Mouse (Mus musculus): ENCODE results near the gene Emc1. TPM values are rescaled to one million over a fixed set of nuclear protein-coding genes. Genes with fewer than 3 reads are reported as not detected.

Gene Emc1
- polyA plus RNA-seq, 1 experiment = 28.6 TPM

DNA sequence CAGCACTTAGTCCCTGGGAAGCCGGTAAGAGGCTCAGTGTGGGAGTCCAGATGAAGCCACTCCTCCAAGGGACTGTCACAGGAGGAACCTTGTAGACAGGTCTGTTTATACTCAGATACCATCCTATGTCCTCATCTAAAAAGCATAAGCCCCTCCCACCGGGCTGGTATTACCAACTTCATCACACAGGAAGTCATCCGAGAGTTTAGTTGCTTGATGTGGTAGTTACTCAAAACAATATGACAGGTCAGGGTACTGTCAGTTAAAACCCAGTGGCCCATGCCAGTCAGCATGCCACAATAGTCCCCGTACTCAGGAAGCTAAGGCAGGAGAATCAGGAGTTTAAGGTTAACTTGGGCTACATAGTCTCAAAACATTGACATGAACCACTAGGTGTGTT lies 32.6 kb upstream of the Emc1 start:
- Histone ChIP-seq H3K4me3 (ENCODE audit: insufficient read depth, low read length) (no peak overlapping the region), H3K27ac (ENCODE audit: insufficient read depth, low read depth, low read length) (no peak overlapping the region)
- TF ChIP-seq CTCF (IDR thresholded peaks at IDR 0.05; ENCODE audit: low read depth, low read length) (no peak), POLR2A (IDR thresholded peaks at IDR 0.05; ENCODE audit: borderline replicate concordance, low read depth, low read length) (no peak)

DNA sequence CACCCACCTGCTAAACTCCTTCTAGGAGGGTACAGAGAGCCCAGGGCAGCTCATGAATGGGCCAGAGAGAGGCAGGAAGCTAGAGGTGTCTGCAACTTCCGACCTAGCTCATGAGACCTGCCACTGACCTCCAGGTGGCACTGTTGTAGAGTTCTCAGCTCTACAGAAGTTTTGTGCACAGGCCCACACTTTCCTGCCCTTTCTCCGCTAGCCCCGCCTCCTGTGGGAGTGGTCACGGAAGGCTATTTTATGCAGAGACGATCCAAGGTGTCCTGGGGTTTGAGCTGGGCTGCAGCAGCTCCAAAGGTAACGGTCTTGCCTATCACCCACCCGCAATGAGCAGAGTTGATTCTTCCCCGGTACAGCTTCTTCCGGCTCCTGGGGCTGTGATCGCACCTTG lies 21.8 kb upstream of the Emc1 start:
- TF ChIP-seq CTCF (IDR thresholded peaks at IDR 0.05; ENCODE audit: low read depth, low read length) (no peak; the same call in 1 of the 2 replicates), POLR2A (IDR thresholded peaks at IDR 0.05; ENCODE audit: borderline replicate concordance, low read depth, low read length) (no peak)
- H3K4me3 ChIP-seq (ENCODE audit: insufficient read depth, low read length) = peak overlapping the region; percentile 51
- H3K4me1 ChIP-seq (ENCODE audit: control insufficient read depth, insufficient read depth, low read length) = peaks cover 3% of the 10 kb centered on the region; the same call in 1 of the 2 replicates
- H3K27ac ChIP-seq (ENCODE audit: insufficient read depth, low read depth, low read length) = no peak overlapping the region

More for the DNA sequence above, 32.6 kb upstream of the Emc1 start:
- peaks cover 9% of the 10 kb centered on the region for H3K4me1 ChIP-seq (ENCODE audit: control insufficient read depth, insufficient read depth, low read length)

DNA sequence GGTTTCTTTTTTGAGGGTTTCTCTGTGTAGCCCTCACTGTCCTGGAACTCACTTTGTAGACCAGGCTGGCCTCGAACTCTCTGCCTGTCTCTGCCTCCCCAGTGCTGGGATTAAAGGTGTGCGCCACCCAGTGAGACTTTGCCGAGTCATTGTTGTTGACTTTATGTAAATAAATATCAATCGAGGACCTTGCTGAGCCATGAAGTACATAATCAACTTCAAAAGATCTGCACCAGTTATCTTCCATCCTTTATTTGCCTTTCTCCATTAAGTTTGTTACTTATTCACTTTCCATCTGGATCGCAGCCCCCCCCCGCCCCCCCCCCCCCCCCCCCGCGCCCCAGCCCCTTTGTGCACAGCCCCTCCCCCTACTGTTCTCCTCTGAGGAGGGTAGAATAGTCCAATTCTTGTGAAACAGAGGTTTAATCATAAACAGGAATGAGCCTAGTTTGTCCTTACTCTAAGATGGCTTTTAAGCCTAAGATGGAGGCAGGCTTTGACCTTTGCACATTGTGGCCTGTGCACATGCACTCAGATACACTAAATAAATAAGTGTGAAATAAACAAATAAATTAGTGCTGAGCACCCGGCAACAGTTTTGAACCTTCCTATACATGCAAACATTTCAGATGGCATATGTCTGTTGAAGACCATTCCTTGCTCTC lies 17.6 kb upstream of the Emc1 start:
- H3K4me1 ChIP-seq (ENCODE audit: control insufficient read depth, insufficient read depth, low read length) = peaks cover 6% of the 10 kb centered on the region; the same call in 1 of the 2 replicates
- TF ChIP-seq CTCF (IDR thresholded peaks at IDR 0.05; ENCODE audit: low read depth, low read length) (no peak), POLR2A (IDR thresholded peaks at IDR 0.05; ENCODE audit: borderline replicate concordance, low read depth, low read length) (no peak)
- no peak overlapping the region for H3K27ac ChIP-seq (ENCODE audit: insufficient read depth, low read depth, low read length)
- H3K4me3 ChIP-seq (ENCODE audit: insufficient read depth, low read length) = no peak overlapping the region

DNA sequence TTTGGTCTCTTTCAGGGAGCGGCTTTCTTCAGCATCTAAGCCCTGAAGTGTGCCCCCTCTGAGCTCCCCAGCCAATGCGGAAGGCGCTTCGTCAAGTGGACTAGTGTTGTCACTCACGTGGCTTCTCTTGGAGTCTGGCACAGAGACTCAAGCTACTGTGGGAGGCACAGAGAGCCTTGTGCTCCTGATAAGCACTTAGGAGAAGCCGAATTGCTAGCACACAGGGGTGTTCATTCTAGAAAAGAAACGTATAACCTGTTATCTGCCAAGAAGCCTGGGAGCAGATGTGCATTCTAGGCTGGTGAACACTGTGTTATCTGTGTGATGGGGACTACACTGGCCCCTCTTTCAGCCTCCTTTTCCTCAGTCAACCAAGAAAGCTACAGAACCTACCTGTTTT lies 16.9 kb upstream of the Emc1 start:
- TF ChIP-seq POLR2A (IDR thresholded peaks at IDR 0.05; ENCODE audit: borderline replicate concordance, low read depth, low read length) = no peak
- no peak for TF ChIP-seq CTCF (IDR thresholded peaks at IDR 0.05; ENCODE audit: low read depth, low read length)
- no peak overlapping the region for H3K4me3 ChIP-seq (ENCODE audit: insufficient read depth, low read length)
- H3K27ac ChIP-seq (ENCODE audit: insufficient read depth, low read depth, low read length) = no peak overlapping the region
- peaks cover 6% of the 10 kb centered on the region; the same call in 1 of the 2 replicates for H3K4me1 ChIP-seq (ENCODE audit: control insufficient read depth, insufficient read depth, low read length)

DNA sequence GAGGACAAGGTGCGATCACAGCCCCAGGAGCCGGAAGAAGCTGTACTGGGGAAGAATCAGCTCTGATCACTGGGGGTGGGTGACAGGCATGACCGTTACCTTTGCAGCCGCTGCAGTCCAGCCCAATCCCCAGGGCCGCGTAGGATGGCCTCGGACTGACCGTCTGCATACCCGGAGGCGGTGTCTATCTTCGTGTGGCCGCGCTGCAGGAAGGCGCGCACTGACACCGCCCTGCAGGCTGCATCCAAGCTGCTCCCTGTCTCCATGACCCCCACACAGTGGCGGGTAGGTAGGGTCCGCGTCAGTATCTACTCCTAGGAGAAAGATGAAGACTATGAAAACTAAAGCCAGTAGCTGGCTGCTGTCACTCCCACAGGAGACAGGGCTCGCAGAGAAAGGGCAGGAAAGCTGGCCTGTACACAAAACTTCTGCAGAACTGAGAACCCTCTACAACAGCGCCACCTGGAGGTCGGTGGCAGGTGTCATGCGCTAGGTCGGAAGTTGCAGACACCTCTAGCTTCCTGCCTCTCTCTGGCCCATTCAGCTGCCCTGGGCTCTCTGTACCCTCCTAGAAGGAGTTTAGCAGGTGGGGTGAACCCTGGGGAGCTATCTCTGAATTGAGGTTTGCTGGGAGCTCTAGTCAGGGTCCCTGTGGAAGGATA lies 15.4 kb upstream of the Emc1 start:
- H3K4me3 ChIP-seq (ENCODE audit: insufficient read depth, low read length) = peak overlapping the region; percentile 47
- TF ChIP-seq POLR2A (IDR thresholded peaks at IDR 0.05; ENCODE audit: borderline replicate concordance, low read depth, low read length) (no peak), CTCF (IDR thresholded peaks at IDR 0.05; ENCODE audit: low read depth, low read length) (peak; percentile 53)
- no peak overlapping the region for H3K27ac ChIP-seq (ENCODE audit: insufficient read depth, low read depth, low read length)
- peaks cover 12% of the 10 kb centered on the region for H3K4me1 ChIP-seq (ENCODE audit: control insufficient read depth, insufficient read depth, low read length)

DNA sequence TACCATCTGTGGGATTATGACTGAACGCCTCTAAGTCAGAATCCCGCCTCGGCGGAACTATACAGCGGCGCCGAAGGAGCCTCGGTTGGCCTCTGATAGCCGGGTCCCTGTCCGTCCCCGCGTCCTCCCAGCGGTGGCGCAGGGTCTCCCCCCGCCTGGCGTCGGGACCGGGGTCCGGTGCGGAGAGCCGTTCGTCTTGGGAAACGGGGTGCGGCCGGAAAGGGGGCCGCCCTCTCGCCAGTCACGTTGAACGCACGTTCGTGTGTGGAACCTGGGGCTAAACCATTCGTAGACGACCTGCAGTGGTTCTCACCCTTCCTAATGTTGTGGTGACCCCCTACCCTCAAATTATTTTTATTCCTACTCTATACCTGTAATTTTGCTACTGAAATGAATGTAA lies 14.2 kb upstream of the Emc1 start:
- TF ChIP-seq CTCF (IDR thresholded peaks at IDR 0.05; ENCODE audit: low read depth, low read length) (no peak), POLR2A (IDR thresholded peaks at IDR 0.05; ENCODE audit: borderline replicate concordance, low read depth, low read length) (no peak)
- Histone ChIP-seq H3K4me3 (ENCODE audit: insufficient read depth, low read length) (no peak overlapping the region), H3K4me1 (ENCODE audit: control insufficient read depth, insufficient read depth, low read length) (peaks cover 13% of the 10 kb centered on the region), H3K27ac (ENCODE audit: insufficient read depth, low read depth, low read length) (no peak overlapping the region)

DNA sequence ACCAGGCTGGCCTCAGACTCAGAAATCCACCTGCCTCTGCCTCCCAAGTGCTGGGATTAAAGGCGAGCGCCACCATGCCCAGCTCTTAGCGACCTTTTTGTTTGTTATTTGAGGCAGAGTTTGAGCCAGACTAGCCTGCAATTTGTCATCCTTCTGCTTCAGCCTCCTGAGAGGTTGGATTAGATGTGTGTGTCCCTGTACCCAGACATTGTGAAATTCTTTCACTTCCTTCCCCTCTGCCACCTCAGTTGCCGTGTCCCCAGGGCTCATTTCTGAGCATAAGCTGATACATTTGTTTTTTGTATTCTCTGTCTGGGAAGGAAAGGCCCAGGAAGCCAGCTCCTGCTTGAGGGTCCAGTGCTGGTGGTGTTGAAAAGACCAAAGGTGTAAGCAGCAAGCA lies 11.6 kb upstream of the Emc1 start:
- Histone ChIP-seq H3K4me3 (ENCODE audit: insufficient read depth, low read length) (no peak overlapping the region), H3K27ac (ENCODE audit: insufficient read depth, low read depth, low read length) (no peak overlapping the region), H3K4me1 (ENCODE audit: control insufficient read depth, insufficient read depth, low read length) (peaks cover 13% of the 10 kb centered on the region)
- TF ChIP-seq CTCF (IDR thresholded peaks at IDR 0.05; ENCODE audit: low read depth, low read length) (no peak), POLR2A (IDR thresholded peaks at IDR 0.05; ENCODE audit: borderline replicate concordance, low read depth, low read length) (no peak)

DNA sequence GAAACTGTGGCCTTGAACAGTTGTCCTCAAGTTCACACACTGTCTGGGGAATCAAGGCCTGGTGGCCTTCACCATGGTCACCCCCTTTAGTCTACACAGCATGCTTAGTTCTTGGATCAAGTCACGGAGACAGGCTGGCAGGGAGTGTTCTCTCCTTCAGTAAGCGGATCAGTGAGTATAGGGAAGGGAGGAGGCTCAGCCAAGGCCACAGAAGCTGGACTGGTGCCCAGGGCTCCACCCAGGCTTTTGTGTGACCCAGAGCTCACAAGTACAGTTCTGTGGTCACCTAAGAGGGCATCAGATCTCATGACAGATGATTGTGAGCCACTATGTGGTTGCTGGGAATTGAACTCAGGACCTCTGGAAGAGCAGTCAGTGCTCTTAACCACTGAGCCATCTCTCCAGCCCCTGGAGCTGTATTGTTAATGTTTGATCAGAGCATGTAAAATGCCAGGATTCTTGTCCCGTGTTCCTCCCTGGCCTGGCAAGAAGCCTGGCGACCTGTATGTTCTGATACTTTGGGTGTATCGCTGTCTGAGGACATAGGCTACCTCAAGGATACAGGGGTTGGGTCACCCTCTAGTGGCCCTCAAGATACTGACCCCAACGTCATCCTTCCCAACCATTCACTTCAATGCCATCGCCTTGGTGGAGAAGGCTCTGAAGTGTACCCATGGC lies 10.7 kb upstream of the Emc1 start:
- peaks cover 13% of the 10 kb centered on the region for H3K4me1 ChIP-seq (ENCODE audit: control insufficient read depth, insufficient read depth, low read length)
- TF ChIP-seq CTCF (IDR thresholded peaks at IDR 0.05; ENCODE audit: low read depth, low read length) (no peak), POLR2A (IDR thresholded peaks at IDR 0.05; ENCODE audit: borderline replicate concordance, low read depth, low read length) (no peak)
- no peak overlapping the region for H3K4me3 ChIP-seq (ENCODE audit: insufficient read depth, low read length)
- no peak overlapping the region for H3K27ac ChIP-seq (ENCODE audit: insufficient read depth, low read depth, low read length)

DNA sequence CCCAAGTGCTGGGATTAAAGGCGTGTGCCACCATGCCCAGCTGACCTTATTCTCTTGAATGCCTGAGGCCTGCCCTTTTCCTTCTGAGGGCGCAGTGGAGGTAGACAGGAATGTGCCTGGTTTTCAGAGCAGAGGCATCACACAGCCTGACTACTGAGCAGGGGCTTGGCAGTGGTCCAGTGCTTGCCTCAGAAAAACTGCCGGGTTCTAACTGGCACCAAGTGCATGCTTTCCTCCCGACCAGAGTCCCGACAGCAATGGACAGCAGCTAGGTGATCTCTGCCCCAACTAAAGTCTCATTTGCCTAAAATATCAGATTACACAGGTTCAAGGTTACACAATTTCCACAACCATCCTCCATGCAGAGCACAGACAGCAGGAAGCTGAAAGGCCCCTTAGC lies 8.7 kb upstream of the Emc1 start:
- H3K4me3 ChIP-seq (ENCODE audit: insufficient read depth, low read length) = no peak overlapping the region
- TF ChIP-seq CTCF (IDR thresholded peaks at IDR 0.05; ENCODE audit: low read depth, low read length) (no peak), POLR2A (IDR thresholded peaks at IDR 0.05; ENCODE audit: borderline replicate concordance, low read depth, low read length) (no peak)
- H3K4me1 ChIP-seq (ENCODE audit: control insufficient read depth, insufficient read depth, low read length) = peaks cover 10% of the 10 kb centered on the region
- H3K27ac ChIP-seq (ENCODE audit: insufficient read depth, low read depth, low read length) = no peak overlapping the region

All from bone marrow macrophage, adult 2 months (primary cell).